In genomic region chr11:95836433-95836832, GRCm38 (mm10) we compare ENCODE assay signal across 14 mouse cellular contexts. TPM values are rescaled to one million over a fixed set of nuclear protein-coding genes. Genes with fewer than 3 reads are reported as not detected.
A peak's percentile ranks its signal among the peaks of the same experiment; 100 is the strongest.
DNase-seq lines count a peak whose midpoint lies in the region; ATAC-seq and TF ChIP-seq lines count a peak whose summit lies in the region.
"Had no signal": no experiment of that assay in that cellular context is flagged by ENCODE, and none has a peak within 500 bp of the region (broad histone marks: within the 10 kb centered on the region; RNA-seq: fewer than 3 reads in every experiment).

No protein-coding gene starts in this region.

- peak; percentile 75 for ATAC-seq in intestine, postnatal 0 days
- ATAC-seq: inflammation-experienced regulatory T-cells, adult 6 months had no signal

- no peak for TF ChIP-seq CTCF in intestine, postnatal 0 days (IDR thresholded peaks at IDR 0.05; ENCODE audit: low read depth)

- no peak overlapping the region for H3K9ac ChIP-seq in intestine, postnatal 0 days (ENCODE audit: low read depth, low read length)
- H3K9ac ChIP-seq: embryonic facial prominence, embryonic 13.5 days had no signal

- peaks cover 19% of the 10 kb centered on the region for H3K27me3 ChIP-seq in intestine, postnatal 0 days (replicated peaks; ENCODE audit: control insufficient read depth, insufficient read depth, low read length)

- no peaks in the 10 kb centered on the region for H3K9me3 ChIP-seq in intestine, postnatal 0 days (ENCODE audit: control insufficient read depth)
- H3K9me3 ChIP-seq: embryonic facial prominence, embryonic 13.5 days; midbrain, embryonic 10.5 days had no signal

- peak overlapping the region; percentile 13; the same call in 1 of the 2 replicates for H3K4me2 ChIP-seq in intestine, postnatal 0 days (replicated peaks; ENCODE audit: low read depth)
- H3K4me2 ChIP-seq: embryonic facial prominence, embryonic 13.5 days had no signal

- DNase-seq in kidney, postnatal 36 days: peak; percentile 39 to 61
- no peak for DNase-seq in kidney, adult 18-20 months
- DNase-seq in 3134 (ENCODE audit: extremely low read depth, insufficient read length, low spot score): peak; percentile 55
- DNase-seq in heart, adult 8-10 months (ENCODE audit: low spot score): peak; percentile 60
- no peak for DNase-seq in cerebellum, adult 18-20 months
- DNase-seq in right cerebral cortex, adult 2 months (ENCODE audit: low spot score in 2 of 2): no peak
- DNase-seq in neural tube, embryonic 10.5 days (ENCODE audit: extremely low spot score, low spot score): no peak
- DNase-seq: layer of hippocampus, postnatal 36 days had no signal

- no peak overlapping the region for H3K4me3 ChIP-seq in intestine, postnatal 0 days (ENCODE audit: low read depth, low read length)
- H3K4me3 ChIP-seq: embryonic facial prominence, embryonic 13.5 days; midbrain, embryonic 10.5 days had no signal

- peaks cover 15% of the 10 kb centered on the region for H3K4me1 ChIP-seq in intestine, postnatal 0 days (replicated peaks; ENCODE audit: control insufficient read depth, insufficient read depth, low read length)

- H3K27ac ChIP-seq in intestine, postnatal 0 days (ENCODE audit: low read depth, low read length): peak overlapping the region; percentile 57; the same call in 1 of the 2 replicates
- H3K27ac ChIP-seq: midbrain, embryonic 10.5 days had no signal

- 30% methylated on average over 6 of the region's 6 CpGs for WGBS in intestine, postnatal 0 days

- H3K36me3 ChIP-seq in intestine, postnatal 0 days (ENCODE audit: control insufficient read depth, insufficient read depth): peaks cover 7% of the 10 kb centered on the region; the same call in 1 of the 2 replicates
- H3K36me3 ChIP-seq: embryonic facial prominence, embryonic 13.5 days; midbrain, embryonic 10.5 days had no signal

RNA-seq across cellular contexts. Expression of gene Gngt2, which starts 0.6 kb away (rescaled TPM):
- total RNA-seq in heart, adult 8-10 months (2022): 10 to 100 TPM; 11.6 to 19.0 (median 15.7) TPM
- 19.9 and 23.2 TPM in 2 replicates for polyA plus RNA-seq in intestine, postnatal 0 days (2015; fragmentation: Nextera tagmentation; extraction: Ambion mirVana)

RNA-seq across cellular contexts. Expression of gene Abi3, which starts 5.8 kb away (rescaled TPM):
- 10 to 100 TPM in 1 of 4 experiments, 1 to 10 TPM in 3; 7.3 to 10.8 (median 8.8) TPM for total RNA-seq in heart, adult 8-10 months (2022)
- polyA plus RNA-seq in intestine, postnatal 0 days (2015; fragmentation: Nextera tagmentation; extraction: Ambion mirVana): 7.5 and 8.1 TPM in 2 replicates

RNA-seq across cellular contexts. Expression of gene Phospho1, which starts 12.1 kb away (rescaled TPM):
- 100 to 1,000 TPM; 171 to 185 (median 175) TPM for total RNA-seq in heart, adult 8-10 months (2022)
- polyA plus RNA-seq in intestine, postnatal 0 days (2015; fragmentation: Nextera tagmentation; extraction: Ambion mirVana): 2.6 and 2.9 TPM in 2 replicates
- polyA plus RNA-seq: forebrain, embryonic 11.5 days; inflammation-experienced regulatory T-cells, adult 6 months; neural tube, embryonic 11.5 days had no signal

Comparison
In these comparisons a context has a peak if more than half of its experiments do, and no peak if none do; other contexts are left out.
1. DNase-seq: peak in kidney, postnatal 36 days (2 of 2), 3134 (single experiment) and heart, adult 8-10 months (single experiment); none in kidney, adult 18-20 months (single experiment), cerebellum, adult 18-20 months (0 of 2), right cerebral cortex, adult 2 months (0 of 2) and neural tube, embryonic 10.5 days (single experiment).